Mouse (Mus musculus) megakaryocyte, embryonic 14.5 days (primary cell): ENCODE measurements around the gene Dpep1. TPM values are rescaled to one million over a fixed set of nuclear protein-coding genes. Genes with fewer than 3 reads are reported as not detected.
A peak's percentile ranks its signal among the peaks of the same experiment; 100 is the strongest.

ENCODE experiments used
- H3K27me3 ChIP-seq: replicated peaks from 2 replicates; pipeline ENCODE3; 2012; ENCODE audit warnings: inconsistent platforms
- H3K36me3 ChIP-seq: replicated peaks from 2 replicates; pipeline ENCODE3; 2012; ENCODE audit warnings: low read length, inconsistent platforms, mixed read lengths
- H3K4me1 ChIP-seq: 2 replicates; pipeline ENCODE4 v1.6.1; 2012; ENCODE audit warnings: inconsistent platforms
- H3K4me3 ChIP-seq: replicated peaks from 2 replicates; pipeline ENCODE3; 2012; ENCODE audit warnings: moderate library complexity, mild to moderate bottlenecking, inconsistent platforms
- H3K9me3 ChIP-seq: 2 replicates; pipeline ENCODE4 v1.6.1; 2012; ENCODE audit warnings: inconsistent platforms
- FLI1 ChIP-seq: IDR thresholded peaks from 2 replicates; pipeline ENCODE4 v1.6.1; 2012; ENCODE audit warnings: low read length, inconsistent platforms, mixed read lengths
- GATA1 ChIP-seq: IDR thresholded peaks from 3 replicates; pipeline ENCODE4 v1.6.1; 2012; ENCODE audit warnings: mixed read lengths, low read length, inconsistent platforms, borderline replicate concordance
- polyA plus RNA-seq: library from polyadenylated mRNA; stranded (reverse); fragments of >175 nt; gene quantifications from 2 replicates; pipeline ENCODE4 v1.2.3, GENCODE M21; 2012; ENCODE audit warnings: low replicate concordance; ENCODE audit not compliant: insufficient read depth

Gene Dpep1
- polyA plus RNA-seq, 1 experiment: not detected

DNA sequence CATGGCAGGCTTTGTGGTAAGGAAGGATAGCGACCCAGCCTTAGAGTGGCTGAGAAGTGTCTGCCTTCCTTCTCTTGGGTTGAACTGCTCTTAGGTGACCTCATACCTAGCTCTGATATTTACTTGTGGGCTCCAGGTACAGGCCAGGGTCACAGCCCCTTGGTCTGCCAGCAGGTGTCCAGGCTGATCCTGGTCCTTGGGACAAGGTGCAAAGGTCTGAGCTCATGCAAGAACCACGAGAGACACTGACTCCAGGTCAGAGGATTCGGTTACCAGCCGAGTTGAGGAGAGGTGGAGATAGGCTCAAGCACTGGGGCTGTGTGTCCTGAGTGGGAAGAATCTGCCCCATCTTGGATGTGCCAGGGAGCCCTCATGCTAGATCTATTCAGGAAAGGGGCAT is 58.3 kb downstream of the Dpep1 start:
- Histone ChIP-seq H3K36me3 (peaks cover 84% of the 10 kb centered on the region), H3K27me3 (peaks cover 3% of the 10 kb centered on the region), H3K9me3 (no peaks in the 10 kb centered on the region), H3K4me3 (no peak overlapping the region), H3K4me1 (peaks cover 3% of the 10 kb centered on the region)
- no peak for TF ChIP-seq FLI1
- no peak for TF ChIP-seq GATA1

DNA sequence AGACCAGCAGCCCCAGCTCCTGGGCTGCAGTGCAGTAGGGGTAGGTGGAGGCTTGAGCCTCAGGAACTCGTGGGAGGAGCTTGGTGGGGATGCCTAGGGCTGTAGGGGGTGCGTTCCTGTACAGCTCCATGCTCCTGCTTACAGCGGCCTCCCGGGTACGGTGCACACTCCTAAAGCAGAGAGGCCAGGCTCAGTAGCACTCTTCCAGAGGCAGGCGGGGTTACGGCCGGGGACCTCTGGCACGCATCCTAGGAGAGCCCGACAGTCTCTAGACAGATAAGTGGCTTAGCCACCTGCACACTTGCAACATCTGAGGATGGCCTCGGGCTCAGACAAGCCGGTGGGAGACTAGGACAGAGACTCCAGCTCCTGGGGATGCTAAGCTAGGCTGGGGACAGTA is 59.5 kb downstream of the Dpep1 start:
- peaks cover 93% of the 10 kb centered on the region for H3K36me3 ChIP-seq

DNA sequence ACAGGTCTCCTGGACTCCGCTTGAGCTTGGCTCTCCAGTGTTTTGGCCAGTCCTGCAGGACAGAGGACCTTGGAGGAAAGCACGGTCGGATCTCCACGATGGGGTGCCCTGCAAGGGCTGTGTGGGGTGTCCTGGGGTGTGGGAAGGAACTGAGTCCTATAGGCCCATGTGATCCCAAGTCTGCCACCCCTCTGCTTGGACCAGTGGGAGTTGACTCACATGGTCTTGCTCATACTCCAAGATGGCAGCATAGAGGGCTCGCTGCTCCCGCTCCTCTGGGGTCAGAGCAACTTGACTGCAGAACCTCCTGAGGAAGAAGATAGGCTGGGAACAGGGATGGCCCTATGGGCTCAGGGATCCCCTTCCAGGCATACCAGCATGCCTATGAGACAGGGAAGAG is 61.7 kb downstream of the Dpep1 start:
- Histone ChIP-seq H3K27me3 (no peaks in the 10 kb centered on the region), H3K4me1 (peaks cover 19% of the 10 kb centered on the region), H3K9me3 (no peaks in the 10 kb centered on the region), H3K4me3 (no peak overlapping the region), H3K36me3 (peaks cover 94% of the 10 kb centered on the region)
- TF ChIP-seq FLI1 (no peak), GATA1 (no peak)

More for the DNA sequence above, 59.5 kb downstream of the Dpep1 start:
- TF ChIP-seq GATA1: no peak
- no peak for TF ChIP-seq FLI1
- no peak overlapping the region for H3K4me3 ChIP-seq
- H3K9me3 ChIP-seq: no peaks in the 10 kb centered on the region
- H3K27me3 ChIP-seq: no peaks in the 10 kb centered on the region
- peaks cover 3% of the 10 kb centered on the region for H3K4me1 ChIP-seq

DNA sequence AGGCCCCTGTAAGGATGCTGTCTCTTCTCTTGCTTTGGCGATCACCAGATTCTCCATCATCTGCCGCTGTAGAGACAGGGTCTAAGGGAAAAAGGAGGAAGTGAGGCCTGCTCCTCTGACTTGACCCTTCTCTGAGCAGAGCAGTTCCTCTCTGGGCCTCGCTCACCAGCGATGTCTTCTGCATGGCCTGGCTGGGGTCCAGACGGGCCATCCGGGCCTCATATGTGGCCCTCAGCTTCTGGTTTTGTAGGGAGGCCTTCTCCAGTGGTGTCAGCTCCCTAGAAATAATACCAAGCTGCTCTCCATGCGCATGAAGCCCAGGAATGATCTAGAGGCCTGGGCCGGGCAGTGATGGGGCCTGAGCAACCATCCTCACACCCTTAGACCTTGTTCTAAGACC is 62.6 kb downstream of the Dpep1 start:
- Histone ChIP-seq H3K27me3 (no peaks in the 10 kb centered on the region), H3K9me3 (no peaks in the 10 kb centered on the region), H3K4me1 (peaks cover 25% of the 10 kb centered on the region), H3K4me3 (no peak overlapping the region), H3K36me3 (peaks cover 86% of the 10 kb centered on the region)
- TF ChIP-seq GATA1 (no peak), FLI1 (no peak)

DNA sequence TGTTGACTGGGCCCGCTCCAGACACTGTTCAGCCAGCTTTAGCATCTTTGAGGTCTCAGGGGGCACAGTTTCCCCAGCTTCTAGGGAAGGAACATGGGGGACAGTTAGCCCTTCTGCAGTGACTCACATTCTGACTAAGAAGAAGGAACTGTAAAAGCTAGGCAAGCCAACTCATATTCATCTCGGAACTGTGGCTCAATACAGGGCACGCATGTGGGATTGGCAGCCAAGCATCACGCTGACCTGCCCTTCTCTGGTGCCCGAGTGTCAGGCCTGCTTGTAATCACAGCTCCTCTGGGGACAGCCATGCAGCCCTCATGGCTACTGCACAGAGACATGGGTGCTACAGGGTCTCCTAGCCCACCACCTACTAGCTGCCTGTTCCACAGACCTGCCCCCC is 64.9 kb downstream of the Dpep1 start:
- H3K4me1 ChIP-seq: peaks cover 37% of the 10 kb centered on the region
- H3K9me3 ChIP-seq: no peaks in the 10 kb centered on the region

More for the DNA sequence above, 64.9 kb downstream of the Dpep1 start:
- Histone ChIP-seq H3K4me3 (peak overlapping the region; percentile 46), H3K36me3 (peaks cover 68% of the 10 kb centered on the region), H3K27me3 (no peaks in the 10 kb centered on the region)
- TF ChIP-seq GATA1: no peak
- TF ChIP-seq FLI1: no peak

Other genes starting within 250 kb of the Dpep1 start
- gene Ankrd11, start 144.0 kb upstream of the Dpep1 start, polyA plus RNA-seq: 46.9 and 49.4 TPM in 2 replicates
- gene Spg7, start 123.3 kb upstream of the Dpep1 start, polyA plus RNA-seq: 9.5 and 14.6 TPM in 2 replicates
- 3,221 and 4,089 TPM in 2 replicates for gene Rpl13, start 83.9 kb upstream of the Dpep1 start, polyA plus RNA-seq
- gene Cpne7, start 68.9 kb upstream of the Dpep1 start, polyA plus RNA-seq: 0.43 TPM in 1 of 2 replicates, not detected in the other
- gene Sult5a1, start 27.9 kb upstream of the Dpep1 start, polyA plus RNA-seq: not detected in 2 replicates
- gene Chmp1a, start 26.5 kb downstream of the Dpep1 start, polyA plus RNA-seq: 25.0 and 29.4 TPM in 2 replicates
- not detected in 2 replicates for gene Spata33, start 26.6 kb downstream of the Dpep1 start, polyA plus RNA-seq
- 39.4 and 48.1 TPM in 2 replicates for gene Cdk10, start 38.6 kb downstream of the Dpep1 start, polyA plus RNA-seq
- gene Spata2l, start 50.0 kb downstream of the Dpep1 start, polyA plus RNA-seq: 5.3 and 6.1 TPM in 2 replicates
- 5.0 and 11.6 TPM in 2 replicates for gene Zfp276, start 68.0 kb downstream of the Dpep1 start, polyA plus RNA-seq
- 49.9 and 179 TPM in 2 replicates for gene Vps9d1, start 68.1 kb downstream of the Dpep1 start, polyA plus RNA-seq
- 16.5 and 24.3 TPM in 2 replicates for gene Fanca, start 132.3 kb downstream of the Dpep1 start, polyA plus RNA-seq
- gene Spire2, start 146.5 kb downstream of the Dpep1 start, polyA plus RNA-seq: 0.47 TPM in 1 of 2 replicates, not detected in the other
- 41.1 and 108 TPM in 2 replicates for gene Tcf25, start 187.5 kb downstream of the Dpep1 start, polyA plus RNA-seq
- 1.1 TPM in 1 of 2 replicates, not detected in the other for gene Mc1r, start 220.9 kb downstream of the Dpep1 start, polyA plus RNA-seq
- 123 and 178 TPM in 2 replicates for gene Tubb3, start 225.2 kb downstream of the Dpep1 start, polyA plus RNA-seq
- gene Def8, start 237.3 kb downstream of the Dpep1 start, polyA plus RNA-seq: 20.7 and 47.5 TPM in 2 replicates